Mouse (Mus musculus): ENCODE measurements around the gene Cib1. TPM values are rescaled to one million over a fixed set of nuclear protein-coding genes. Genes with fewer than 3 reads are reported as not detected.
A peak's percentile ranks its signal among the peaks of the same experiment; 100 is the strongest.

Cib1 gene
- total RNA-seq, 2 experiments from 2014 or later, result 50.6 to 54.9 TPM

DNA sequence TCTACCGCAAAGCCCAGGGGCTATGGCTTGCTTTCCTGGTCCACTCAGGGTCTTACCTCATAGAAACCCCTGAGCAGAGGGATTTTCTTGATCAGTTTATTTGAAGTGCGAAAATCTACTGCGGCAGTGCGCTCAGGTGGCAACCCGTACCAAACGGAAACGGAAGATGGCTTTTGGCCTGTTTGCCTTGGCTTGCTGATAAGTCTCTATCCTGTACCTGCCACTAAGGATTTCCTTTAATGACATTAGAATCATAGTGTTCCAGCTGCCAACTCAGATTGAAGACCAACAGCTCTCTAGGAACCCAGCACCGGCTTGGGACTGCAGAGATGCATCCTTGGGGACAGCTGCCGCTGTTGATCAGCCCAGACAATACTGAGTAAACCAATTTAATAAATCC lies 1.2 kb upstream of the Cib1 start:
- DNase-seq, result no peak

DNA sequence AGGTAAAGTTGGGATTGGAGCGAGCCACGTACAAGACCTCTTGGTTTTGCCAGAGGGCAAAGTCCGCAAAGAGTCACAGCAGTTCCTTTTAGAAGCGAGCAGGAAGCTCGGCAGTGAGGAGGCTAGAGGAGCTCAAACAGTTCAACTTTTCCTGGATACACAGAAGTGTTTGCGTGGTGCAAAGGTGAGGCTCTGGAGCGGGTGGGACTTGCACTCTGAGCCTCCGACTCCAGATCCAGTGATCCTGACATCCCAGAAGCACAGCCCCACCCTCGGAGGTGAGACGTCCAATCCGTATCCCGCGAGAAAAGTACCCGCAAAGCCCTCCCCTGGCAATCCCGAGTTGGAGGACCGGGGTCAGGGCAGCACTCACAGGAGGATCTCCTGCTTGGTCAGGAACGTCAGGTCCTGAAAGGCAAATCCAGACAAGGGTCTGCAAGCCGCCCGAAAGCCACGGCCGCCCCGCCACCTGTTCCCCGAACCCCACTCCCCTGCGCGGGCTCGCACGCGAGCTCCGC lies 583 bp downstream of the Cib1 start:
- no peak for DNase-seq

DNA sequence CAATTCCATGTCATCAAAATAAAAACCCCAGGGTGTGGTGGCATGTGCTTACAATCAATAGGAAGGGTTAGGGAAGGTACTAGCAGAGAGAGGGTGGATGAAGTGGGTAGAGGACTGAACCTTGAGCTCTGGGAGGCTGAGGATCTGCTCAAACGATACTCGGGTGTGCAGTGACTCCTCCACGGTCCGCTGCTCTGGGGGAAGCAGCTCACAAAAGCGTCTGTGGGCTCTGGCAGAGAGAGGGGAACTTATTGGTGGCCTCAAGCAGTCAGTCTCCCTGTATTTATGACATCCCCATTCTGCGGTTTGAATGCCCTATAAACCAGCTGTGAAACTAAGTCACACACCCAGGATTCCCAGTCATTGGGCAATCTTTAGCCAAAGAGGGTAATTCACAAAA lies 2.4 kb downstream of the Cib1 start:
- DNase-seq, result no peak

DNA sequence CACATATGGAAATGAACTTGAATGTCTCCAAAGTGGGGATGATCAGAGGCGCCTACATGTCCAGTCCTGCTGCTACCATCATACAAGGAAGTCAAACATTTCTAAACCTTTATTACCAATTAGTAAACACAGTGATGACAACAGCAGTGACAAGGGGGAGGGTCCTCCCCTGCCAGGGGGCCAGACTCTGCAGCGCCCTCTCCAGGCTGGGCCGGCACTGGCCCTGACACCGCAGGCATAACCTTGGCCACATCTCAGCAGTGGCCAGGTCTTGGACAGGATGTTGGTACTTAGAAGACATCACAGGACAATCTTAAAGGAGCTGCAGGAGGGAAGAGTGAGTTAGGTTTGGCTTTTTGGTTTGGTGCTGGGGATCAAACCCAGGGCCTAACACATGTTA lies 5.5 kb downstream of the Cib1 start:
- DNase-seq, result no peak

DNA sequence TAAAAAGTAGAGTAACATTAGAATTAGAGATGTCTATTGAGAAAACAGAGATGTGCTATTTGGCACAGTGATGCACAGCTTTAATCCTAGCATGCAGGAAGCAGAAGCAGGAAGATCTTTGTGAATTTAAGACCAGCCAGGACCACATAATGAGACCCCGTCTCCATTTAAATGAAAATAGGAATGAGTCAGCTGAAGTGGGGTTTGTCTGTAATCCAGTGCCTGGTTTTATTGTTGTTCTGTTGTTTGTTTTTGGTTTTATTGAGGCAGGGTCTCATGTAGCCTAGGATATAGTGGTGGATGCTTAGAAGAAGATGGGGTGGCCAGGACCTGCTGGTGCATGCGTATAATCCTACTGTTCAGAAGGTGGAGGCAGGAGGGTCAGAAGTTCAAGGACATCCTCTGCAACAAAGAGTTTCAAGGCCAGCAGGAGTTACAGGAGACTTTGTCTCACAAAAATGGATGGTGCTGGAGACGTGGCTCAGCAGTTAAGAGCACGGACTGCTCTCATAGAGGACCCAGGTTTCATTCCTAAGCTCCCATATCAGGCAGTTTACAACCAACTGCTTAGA lies 11.3 kb downstream of the Cib1 start:
- no peak for DNase-seq

DNA sequence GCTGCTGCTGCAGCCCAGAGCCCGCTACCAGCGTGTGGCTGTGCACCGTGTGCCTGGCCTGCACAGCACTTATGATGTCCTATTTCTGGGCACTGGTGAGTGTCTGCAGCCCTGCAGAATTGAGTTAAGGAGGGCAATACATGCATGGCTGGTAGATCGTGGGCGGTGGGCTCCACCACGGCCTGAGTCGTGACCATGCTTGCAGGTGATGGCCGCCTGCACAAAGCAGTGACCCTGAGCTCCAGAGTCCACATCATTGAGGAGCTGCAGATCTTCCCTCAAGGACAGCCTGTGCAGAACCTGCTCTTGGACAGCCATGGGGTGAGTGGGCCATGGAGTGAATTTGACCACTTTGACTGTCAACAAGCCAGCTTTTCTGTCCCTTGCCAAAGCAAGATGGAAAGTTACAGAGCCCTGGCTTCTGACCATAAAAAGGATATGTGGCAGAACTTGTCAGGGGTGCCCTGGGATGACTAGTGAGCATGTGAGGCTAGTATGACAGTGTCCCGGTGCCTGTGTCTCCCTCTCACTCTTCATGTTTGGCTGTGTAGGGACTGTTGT lies 12.3 kb downstream of the Cib1 start:
- peak; percentile 33 for DNase-seq

DNA sequence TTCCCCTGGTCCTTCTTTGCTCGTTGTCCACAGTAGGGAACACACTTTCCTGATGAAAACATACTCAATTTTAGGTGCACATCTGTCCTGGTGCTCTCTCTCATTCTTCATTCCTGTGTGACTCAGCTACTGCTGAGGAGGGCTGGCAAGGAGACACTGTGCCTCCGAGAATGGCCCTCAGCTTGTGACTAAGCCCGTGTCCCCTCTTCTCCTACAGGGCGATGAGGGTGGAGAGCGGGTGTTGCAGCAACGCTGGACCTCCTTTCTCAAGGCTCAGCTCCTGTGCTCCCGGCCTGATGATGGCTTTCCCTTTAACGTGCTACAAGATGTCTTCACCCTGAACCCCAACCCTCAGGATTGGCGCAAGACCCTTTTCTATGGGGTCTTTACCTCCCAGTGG lies 13.9 kb downstream of the Cib1 start:
- no peak for DNase-seq

DNA sequence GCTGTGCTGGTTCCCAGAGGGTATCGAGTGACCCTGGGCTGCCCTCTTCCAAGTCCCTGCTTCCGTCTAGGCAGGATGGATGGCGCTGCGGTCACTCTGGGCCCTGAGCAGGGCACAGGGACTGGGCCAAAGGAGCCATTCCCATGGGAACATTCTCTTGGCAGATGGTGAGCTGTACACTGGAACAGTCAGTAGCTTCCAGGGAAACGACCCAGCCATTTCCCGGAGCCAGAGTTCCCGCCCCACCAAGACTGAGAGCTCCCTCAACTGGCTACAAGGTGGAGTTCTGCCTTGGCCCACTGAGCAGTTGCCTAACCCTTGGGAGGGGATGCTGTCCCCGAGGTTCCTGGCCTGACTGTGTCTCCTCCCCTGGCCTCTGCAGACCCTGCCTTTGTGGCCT lies 16.0 kb downstream of the Cib1 start:
- peak; percentile 81 for DNase-seq

DNA sequence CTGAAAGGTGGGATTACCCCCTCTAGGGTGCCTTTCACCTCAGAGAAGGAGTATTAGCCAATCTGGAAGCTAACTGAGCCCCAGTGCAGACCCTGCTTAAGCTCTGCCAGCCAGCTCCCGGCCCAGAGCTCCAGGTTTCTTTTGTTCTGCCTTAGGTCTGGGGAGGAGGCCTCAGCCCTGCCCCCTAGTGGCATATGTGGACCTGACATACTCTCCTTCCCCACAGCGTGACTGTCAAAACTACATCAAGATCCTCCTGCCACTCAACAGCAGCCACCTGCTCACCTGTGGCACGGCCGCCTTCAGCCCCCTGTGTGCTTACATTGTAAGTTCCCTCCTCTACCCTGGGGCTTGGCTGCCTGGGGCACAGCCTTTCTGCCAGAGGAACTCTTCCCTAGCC lies 17.2 kb downstream of the Cib1 start:
- peak; percentile 86 for DNase-seq

DNA sequence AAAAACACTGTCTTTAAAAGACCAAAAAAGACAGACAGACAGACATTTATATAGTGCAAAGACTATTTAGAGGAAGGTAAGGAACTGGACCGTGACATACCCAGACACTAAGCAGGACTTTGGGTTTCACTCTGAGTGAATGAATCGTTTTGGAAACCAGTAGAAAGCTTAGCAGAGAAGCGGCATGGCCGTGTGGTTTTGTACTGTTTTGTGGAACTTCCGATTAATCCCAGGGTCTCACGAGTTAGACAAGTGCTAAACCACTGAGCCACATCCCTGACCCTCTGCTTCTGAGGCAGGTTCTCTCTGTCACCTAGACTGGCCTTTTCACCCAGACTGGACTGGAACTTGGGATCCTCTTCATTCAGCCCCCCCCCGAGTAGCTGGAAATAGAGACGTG lies 18.2 kb downstream of the Cib1 start:
- no peak for DNase-seq

DNA sequence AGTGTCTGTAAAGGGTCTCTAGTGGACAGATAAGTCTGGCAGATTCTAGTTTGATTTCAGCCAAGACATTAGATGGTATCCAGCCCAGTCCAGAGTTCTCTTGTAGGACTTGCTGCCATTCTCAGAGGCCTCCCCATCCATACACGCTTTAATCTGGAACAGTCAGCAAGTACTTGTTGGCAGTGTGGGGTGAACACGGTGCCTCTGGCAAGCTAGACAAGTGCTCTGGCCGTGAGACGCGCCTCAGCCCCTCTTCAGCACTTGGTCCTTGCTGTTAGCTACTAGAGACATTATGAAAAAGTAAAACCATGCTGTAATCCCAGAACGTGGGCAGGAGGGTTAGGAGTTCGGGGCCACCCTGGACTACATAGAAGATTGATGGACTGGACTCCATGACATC lies 19.0 kb downstream of the Cib1 start:
- DNase-seq, result no peak

DNA sequence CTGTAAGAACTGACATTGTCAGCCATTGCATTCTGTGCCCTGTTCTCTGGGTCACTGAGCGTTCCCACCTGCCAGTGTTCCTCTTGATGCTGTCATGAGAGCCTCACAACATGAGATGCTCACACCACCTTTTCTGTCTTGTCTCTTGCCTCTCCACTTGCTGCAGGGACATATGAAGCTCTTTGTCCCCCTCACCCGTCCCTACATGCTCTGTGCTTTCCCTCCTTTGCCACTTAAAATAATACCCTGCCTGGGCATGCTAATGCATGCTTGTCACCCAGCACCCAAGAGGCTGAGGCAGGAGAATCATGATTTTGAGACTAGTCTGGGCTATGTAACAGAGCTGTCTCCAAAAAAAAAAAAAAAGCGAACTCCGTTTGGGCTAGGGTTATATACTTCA lies 21.6 kb downstream of the Cib1 start:
- DNase-seq, result no peak

DNA sequence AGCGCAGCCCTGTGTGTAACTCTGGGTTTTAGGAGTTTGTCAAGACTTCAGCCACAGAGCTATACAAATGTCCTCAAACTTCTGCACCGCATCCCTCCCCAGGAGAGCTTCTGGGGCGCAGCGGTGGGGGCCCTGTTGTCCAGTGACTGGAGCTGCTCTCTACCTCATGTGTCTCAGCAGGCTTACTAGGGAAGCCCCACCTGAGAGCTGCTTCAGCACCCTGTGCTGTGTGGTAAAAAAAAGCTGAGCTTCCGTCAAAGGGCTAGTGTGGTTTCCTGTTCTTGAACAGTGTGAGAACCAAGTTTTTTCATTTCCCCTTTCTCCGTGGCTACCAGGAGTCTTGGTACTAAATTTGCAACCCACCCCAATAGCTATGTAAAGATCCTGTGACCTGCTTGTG lies 22.9 kb downstream of the Cib1 start:
- DNase-seq, result no peak

DNA sequence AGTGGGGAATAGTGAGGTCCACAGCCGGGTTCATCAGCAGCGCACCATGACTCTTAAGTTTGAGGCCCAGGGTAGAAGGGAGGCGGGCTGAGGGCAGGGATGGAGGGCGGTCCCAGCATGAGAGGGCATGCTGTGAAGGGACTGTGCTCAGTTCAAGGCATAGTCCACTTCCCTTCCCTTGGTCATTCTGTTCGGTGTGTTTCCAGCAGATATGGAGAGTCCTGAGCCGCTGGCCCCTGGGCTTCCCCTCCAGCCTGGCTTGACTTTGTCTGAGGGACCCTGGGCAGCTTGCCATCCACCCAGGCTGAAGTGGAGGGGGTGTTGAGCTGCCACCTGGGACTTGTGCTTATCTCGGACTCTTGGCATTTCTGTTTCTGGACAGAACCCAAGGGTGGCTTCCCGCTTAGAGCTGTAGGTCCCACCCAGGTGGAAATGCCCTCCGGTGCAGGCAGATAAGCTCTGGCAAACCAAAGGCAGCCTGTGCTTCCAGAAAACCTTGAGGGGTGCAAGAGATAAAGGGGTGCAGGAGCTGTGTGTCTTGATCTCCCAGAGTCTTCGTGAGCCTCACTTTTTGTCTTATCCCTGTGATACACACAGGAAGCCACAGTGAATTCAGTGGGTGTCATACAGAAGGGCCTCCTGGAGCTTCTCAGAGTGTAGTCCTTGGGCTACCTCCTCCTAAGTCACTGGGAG lies 23.7 kb downstream of the Cib1 start:
- peak; percentile 78 for DNase-seq

DNA sequence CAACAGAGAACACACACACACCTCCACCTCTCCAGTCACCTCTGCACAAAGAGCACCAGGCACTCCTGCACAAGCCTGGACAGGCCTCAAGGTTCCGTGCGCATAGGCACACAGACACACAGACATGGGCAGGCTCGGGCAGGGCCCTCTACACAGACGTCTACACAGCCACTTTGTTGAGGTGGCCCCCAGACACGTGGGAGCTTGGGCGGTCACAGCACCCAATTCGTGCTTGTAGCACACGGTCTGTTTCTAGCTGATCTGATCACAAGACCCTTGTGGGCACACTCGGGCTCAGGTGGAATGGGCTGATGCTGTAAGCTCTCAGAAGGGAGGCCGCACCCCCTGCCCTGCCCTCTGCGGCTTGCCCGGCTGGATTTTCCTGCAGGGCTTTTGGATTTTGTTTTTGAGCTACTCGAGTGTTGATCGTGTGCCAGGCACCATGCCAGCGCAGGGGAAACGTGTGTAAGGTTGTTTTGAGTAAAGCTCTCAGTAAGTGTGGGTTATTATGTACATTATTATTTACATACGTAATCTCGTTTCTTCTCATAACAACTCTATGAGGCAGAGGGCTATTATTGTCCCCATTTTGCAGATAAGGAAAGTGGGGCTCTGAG lies 24.5 kb downstream of the Cib1 start:
- no peak for DNase-seq

DNA sequence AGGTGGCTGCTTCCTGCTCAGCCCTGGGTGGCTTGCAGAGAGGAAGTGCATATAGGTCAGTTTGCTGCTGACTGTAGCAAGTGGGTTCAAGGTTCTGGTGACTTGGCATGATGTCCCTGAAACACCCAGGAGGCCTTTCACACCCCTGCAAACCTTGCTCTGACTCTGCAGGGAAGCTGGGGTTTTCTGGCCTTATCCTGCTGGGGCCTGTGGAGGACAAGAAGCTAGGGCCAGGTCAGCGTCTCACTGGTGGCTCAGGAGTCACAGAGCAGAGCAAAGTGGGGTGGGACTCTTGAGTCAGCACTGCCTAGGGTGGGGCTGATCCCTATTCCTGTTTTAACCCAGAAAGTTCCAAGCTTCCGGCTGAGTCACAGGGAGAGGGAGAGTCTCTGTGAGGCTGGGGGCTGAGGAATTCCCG lies 25.3 kb downstream of the Cib1 start:
- DNase-seq, result peak; percentile 70

DNA sequence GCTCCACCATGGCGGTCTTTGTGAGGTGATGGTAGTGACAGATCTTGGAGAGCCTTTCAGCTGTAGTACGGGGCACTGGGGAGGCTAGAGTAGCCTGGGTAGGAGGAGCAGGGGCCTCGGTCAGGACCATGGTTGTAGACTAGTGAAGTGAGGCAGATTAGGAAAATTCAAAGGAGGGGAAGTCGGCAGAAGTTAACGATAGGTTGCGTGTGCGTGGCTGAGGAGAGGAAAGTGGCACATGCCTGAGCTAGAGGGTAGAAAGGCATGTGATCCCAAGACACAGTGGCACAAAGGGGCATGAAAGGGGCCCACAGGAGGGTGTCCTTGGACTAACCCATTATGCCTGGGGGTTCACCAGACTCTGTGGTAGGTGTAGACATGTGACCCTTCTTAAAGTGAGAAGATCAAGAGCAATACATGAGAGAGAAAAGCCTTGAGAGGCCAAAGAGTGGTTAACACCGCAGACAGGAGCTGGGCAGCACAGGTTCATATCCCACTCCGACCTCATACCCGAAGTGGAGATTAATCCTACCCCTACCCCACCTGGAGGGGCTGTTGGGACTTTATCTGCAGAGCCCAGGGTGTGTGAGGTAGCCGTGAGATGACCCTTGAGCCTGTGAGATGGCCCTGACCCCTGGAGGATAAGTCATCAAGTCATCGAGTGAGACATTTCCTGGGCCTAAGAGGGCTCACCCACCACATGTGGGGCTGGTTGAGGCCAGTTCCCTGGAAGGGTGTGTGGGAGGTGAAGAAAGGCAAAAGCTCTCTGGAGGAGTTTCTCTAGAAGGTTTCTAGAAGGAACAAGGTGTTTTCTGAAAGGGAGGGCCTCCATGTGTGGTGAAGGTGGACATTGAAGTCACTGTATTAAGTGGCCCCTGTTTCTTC lies 26.7 kb downstream of the Cib1 start:
- no peak for DNase-seq

DNA sequence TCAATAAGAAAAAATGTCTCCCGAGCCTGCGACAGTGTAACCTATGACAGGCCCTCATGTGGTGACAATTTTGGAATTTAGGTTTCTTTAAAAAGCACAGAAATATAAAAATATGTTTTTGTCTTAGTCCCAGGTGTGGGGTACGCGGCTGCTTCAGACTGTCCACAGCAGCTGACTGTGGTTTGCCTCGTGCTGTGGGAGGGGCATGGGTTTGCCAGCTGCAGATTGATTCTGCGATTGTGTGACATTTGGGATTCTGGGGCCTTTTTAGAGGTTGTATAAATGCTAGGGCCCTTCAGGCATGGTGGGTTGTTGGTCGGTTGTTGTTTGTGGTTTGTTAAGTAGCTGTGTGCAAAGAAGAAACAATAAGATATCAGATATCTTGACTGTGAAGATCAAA lies 27.7 kb downstream of the Cib1 start:
- no peak for DNase-seq

DNA sequence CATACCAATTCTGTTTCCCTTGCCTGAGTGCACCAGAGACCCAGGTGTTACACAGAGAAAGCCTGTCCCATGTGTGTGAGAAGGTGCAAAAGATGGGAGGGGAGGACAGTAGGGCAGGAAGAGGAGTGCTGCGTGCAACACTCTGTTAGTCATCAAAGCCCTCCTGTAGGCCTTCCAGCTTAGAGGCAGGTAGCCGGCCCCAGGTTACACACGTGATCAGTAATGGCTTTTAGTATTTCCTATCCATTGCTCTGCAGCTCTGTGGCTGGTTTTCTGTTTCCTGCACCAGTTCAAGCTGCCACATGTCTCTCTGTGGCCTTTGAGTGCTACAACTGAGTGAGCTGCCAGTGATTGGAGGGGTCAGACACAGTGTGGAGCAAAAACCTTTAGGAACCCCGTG lies 28.3 kb downstream of the Cib1 start:
- DNase-seq, result no peak

DNA sequence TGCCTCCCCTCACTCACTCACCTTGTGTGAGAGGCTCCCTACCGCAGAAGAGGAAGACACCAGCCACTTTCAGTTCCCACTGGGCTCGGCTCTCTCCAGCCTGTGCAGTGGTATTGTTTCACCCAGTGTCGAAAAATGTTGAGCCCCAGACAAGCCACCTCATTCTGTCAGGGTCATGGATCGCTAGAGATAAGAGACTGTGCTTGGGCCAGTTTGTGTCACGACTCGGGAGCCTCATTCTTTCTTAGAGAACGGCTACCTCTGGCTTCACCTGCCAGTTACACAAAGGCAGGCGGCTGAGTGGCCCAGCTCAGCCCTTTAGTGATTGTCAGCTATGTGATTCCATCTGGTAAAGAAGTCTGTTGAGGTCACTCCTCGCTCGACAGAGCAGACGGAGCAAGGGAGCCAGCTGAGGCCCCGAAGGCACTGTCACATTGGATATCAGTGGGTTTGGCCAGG lies 28.9 kb downstream of the Cib1 start:
- no peak for DNase-seq

DNA sequence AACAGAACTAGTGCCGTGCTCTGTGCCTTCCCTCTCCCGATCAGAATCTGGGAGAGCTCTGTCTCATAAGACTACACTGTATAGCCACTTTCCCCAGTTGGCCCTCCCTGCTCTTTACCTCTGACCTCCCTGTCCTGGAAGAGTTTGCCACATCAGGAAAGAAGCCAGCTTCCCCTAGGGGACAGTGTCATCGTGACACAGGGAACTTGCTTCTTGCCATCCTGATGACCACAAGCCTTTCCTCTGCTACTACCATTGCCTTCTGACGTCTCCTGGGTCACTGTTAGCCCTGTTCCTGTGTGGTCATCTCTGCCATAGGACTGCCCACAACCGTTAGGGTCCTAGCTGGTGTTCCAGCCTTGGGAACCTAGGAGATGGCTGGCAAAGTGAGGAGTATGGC lies 29.7 kb downstream of the Cib1 start:
- DNase-seq, result peak; percentile 59

DNA sequence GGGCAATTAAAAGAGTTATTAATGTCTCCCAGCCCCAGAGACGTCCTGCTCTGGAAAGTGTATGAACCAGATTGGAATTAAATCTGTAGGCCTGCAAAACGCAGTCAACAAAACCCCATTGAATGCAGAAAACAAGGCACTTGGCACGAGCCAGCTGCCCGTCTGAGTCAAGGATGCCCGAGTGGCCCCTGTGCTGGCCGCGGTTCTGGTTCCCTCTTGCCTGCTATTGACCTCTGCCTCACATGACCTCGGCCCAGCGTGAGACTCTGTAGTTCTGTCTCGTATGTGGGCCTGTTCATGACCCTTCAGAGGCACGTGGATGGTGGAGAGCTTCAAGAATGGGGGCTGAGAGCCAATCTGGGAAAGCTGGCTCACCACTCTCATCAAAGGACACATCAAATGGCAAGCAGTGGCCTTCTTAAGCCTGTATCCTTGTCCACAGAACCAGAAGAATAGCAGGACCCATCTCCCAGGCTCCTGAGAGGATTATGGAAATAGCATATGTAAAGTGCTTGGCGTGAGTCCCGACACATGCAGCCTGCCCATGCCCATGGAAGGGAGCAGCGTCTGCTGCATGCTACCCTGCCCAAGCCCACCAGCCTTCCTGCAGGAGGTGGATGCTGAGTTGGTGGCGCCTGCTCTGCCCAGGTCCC lies 30.6 kb downstream of the Cib1 start:
- peak; percentile 56 for DNase-seq

Data from adrenal gland, postnatal 10 days (tissue).